Mouse (Mus musculus) left cerebral cortex, postnatal 36 days (tissue): ENCODE measurements around the gene Dact2. TPM values are rescaled to one million over a fixed set of nuclear protein-coding genes. Genes with fewer than 3 reads are reported as not detected.

Source experiments
- DNase-seq, 2 experiments: peaks; one replicate each; pipeline ENCODE4 v3.0.0; 2021 to 2022; ENCODE audit warnings: low spot score in 2 of 2, mixed read lengths in 1 of 2
- intact Hi-C: fragments of 180-260 bp; cut with DNase I; formaldehyde crosslinking; loops from one replicate; pipeline ENCODE4 v1.15.1; 2025
- total RNA-seq, 2 experiments: library from RNA; stranded (reverse); gene quantifications; 2 replicates each; pipeline ENCODE4 v1.2.3; 2021

The Dact2 gene
- total RNA-seq = 100 to 1,000 TPM in 1 of 2 experiments, 10 to 100 TPM in 1; 73.9 to 113 TPM

DNA sequence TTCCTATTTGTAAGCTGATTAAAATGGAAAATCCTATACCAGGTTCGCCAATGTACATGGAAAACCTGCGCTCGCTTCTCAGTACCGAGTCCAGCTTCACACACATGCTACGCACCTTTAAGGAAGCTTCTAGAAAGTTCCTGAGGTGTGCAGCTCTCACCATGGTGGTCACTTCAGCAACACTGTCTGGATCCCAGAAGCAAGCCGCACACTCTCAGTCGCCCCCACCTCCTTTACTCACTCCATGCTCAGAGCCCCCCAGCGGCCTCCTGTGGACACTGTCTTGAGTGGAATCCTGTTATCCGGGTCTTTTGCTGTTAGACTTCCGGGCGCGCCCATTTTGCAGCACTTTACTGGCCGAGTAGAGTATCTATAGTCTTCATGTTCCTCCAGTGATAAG is at the start of gene Dact2:
TSS of gene Dact2 (minus strand) at position 244 of the 400 bp plus-strand sequence.
- intact Hi-C loops = loop anchor here (5.0 kb wide), 1 partner anchor 37 kb away; no protein-coding TSS in a partner anchor
- peak; percentile 72 to 78 for DNase-seq

DNA sequence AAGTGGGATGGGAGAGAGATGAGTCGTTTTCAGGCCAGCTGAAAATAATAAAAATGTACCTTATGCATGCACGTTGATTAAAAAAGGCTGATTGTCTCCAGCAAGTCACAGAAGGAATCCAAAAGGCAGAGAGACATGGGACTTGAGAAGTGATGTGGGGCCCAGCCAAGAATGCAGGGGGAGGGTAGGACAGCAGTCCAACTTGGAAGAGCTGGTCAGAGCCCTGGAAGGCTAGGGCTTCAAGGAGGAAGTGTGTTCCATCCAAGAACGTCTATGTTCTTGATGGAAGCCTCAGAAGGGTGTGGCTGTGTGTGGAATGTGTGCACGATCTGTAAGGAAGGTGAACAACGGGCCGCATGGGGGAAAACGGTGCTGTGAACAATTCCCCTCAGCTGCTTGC is 48.4 kb upstream of the Dact2 start:
- no peak for DNase-seq
- intact Hi-C loops = no loop called here

DNA sequence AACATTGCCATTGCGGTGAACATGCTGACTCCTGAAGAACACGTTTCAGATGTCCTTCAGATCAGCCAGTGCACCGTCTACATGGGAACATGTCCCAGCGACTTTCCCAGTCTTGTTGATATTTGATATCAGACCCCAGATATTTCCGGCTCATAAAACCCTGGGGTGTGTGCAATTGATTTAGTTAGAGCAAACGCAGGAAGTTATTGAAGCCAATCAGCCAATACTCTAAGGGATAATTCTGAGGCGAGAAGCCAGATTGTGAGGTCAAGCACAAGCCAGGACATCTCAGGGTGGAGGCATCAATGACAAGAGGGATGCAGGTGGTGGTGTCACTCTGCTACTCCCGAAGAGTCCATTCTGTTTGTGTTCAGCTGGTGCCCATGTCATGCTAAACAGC is 46.3 kb upstream of the Dact2 start:
- no peak for DNase-seq
- intact Hi-C loops = no loop called here

DNA sequence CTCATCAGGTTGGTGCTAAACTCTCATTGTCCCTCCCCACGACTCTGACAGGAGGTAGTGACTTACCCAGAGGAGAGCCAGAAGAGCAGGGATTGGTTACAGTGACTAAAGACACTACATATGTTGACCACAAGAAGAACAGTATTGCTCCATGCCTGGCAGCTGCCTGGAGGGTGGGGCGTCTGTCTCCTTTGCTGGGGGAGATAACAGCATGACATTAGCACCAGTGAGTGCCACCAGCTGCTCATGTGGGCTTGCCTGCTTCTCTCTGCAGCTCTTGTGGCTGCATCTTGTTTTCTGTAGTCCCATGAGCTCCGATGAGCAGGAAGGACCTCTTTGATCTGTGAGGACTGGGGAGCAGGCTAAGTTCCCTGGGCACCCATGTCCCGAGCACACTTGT is 45.5 kb upstream of the Dact2 start:
- intact Hi-C loops = loop anchor here (5.0 kb wide), 1 partner anchor 72 kb away; no protein-coding TSS in a partner anchor
- DNase-seq = no peak

DNA sequence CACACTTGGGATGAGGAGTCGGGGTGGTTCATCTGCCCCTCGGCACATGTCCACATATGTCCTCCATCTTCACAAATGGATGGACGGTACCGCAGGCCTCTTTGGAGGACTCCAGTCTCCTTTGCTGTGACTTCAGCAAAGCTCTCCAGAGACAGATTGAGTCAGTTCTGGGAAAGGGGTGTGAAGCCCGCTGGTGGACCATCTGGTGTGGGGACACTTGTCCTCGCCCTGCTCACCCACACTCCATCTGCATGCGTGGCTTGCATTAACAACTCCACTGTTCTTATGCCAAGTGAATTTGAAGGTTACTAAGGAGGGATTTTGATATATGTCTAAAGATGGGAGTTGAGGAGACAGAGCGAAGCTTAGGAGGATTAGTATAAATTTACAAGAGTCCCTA is 43.8 kb upstream of the Dact2 start:
- intact Hi-C loops = loop anchor here (5.0 kb wide), 1 partner anchor 71 kb away; no protein-coding TSS in a partner anchor
- DNase-seq = peak; percentile 82 to 86

DNA sequence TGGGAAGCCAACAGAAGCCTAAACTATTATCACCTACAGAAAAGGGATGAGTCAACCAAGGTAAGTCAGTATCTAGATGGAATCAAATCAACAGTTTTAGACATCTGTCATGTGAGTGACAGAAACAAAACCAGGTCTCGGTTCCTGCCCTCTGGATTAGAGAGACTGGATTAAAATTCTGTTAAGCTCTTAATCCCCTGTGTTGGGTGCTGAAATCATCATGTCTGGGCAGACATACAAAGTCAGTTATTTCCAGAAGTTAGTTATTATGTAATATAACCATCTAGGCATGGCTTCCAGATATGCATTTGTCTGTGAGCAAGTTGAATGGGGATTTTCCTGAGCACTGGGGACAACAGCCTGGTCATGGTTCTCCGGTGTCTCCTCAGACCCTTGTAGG is 42.2 kb upstream of the Dact2 start:
- no peak for DNase-seq
- intact Hi-C loops = loop anchor here (5.0 kb wide), 1 partner anchor 69 kb away; no protein-coding TSS in a partner anchor

DNA sequence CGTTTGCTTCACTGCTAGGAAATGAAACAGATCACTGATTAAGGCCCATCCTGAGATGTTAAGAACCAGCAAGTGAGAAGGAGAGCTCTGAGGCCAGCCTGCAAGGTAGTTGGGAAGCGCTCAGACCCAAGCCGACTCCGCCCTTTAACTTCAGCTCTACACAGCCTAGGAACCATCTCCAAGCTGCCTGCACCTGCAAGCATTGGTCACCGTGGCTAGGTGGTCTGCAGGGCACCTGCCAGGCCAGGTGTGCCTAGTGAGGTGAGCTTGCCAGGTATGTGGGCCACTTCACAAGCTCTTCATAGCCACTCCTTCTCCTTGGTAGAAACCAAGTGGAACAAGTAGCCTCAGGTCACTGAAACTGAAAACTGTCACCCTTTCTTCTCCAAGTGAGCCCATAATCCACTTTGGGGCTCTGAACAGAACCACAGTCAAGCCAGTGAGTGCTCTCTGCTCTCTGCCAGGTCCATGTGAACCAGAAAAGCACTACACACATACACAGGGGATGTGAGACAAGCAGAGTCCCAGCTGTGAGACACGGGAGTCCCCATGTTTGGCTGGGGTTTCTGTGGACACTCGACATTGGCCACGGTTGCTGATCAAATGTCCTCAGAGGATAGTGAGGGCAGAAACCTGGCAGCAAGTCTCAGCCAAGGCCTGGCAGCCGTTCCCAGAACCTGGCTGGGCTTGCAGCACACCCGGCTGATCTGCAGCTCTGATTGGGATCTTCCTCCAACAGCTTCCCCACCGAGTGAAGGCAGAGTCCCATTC is 40.3 kb upstream of the Dact2 start:
- no peak for DNase-seq
- intact Hi-C loops = no loop called here

DNA sequence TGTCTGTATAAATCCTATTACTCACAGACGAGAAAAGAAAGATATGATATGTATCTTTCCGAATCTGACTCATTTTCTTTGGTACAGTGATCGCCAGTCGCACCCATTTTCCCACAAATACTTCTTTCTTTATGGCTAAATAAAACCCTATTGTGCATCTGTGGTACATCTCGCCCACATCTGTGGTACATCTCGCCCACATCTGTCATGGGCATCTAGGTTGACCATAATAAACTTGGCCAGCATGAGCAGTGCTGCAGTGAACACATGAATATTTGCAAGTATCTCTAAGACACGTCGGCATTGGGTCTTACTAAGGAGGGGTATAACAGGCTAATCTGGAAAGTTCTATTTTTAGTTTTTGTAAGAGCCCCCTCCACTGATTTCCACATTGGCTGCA is 38.5 kb upstream of the Dact2 start:
- intact Hi-C loops = no loop called here
- no peak for DNase-seq

DNA sequence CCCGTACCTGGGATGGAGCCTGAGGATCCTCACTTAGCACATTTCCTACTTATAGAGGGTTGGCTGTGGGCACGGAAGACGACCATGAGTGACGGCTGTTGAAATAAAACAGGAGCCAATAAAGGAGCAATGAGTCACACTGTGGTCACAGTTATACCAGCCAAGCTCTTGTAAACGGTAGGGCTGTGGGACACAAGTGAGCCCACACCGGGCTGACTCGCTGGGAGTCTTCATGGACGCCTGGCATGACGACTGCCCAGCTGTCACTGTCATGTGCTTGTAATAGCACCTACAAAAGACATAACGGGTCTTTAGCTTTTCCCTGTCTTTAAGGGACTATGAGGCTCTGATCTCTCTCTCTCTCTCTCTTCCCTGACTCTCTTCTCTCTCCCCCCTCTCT is 35.9 kb upstream of the Dact2 start:
- intact Hi-C loops = loop anchor here (5.0 kb wide), 1 partner anchor 47 kb away; no protein-coding TSS in a partner anchor
- DNase-seq = no peak

DNA sequence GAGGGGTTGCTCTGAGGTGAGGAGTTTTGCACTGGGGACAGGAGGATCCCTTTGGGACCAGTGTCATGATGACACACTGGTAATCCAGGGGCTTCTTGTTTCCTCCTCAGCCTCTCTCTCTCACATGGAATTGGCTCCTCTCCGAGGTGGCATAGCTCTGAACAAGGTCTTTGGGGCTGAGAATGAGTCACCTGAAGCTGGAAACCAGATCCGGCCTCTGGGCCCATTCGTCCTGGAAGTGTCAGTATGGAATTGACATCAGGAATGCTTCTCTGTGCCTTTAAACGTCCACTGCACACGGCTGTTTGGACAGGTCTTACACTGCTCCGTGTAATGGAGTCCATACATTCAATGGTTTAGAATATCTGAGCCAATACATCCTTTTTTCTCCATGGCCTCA is 33.0 kb upstream of the Dact2 start:
- intact Hi-C loops = loop anchor here (5.0 kb wide), 1 partner anchor 50 kb away; no protein-coding TSS in a partner anchor
- no peak for DNase-seq

DNA sequence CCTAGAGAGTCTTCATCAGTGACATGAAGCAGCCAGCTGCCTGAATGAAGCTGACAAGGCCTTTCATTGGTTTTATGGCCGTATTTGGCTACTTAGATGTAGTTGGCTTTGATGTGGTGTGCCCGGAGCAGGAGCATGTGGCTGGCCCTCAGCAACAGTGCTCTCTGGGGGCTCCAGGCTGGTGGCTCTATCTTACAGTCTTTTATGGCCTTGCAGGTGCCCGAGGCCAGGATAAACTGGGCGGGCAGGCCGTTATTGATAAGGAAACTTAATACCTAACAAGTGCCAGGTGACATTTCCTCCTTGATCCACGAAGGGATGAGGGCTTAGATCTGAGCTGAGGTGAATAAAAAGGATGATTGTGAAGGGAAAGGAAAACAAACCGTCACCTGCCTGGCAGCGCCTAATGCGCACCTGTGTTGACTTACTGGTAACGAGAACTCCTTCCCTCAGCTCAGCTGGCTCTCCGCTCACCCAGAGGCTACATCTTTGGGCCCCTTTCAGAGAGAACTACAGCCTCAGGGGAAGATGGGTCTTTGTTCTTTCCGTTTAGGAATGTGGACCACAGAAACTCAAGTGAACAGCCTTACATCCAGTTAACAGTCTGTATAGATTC is 30.8 kb upstream of the Dact2 start:
- intact Hi-C loops = loop anchor here (5.0 kb wide), 2 partner anchors 52 to 667 kb away; no protein-coding TSS in a partner anchor
- no peak for DNase-seq

DNA sequence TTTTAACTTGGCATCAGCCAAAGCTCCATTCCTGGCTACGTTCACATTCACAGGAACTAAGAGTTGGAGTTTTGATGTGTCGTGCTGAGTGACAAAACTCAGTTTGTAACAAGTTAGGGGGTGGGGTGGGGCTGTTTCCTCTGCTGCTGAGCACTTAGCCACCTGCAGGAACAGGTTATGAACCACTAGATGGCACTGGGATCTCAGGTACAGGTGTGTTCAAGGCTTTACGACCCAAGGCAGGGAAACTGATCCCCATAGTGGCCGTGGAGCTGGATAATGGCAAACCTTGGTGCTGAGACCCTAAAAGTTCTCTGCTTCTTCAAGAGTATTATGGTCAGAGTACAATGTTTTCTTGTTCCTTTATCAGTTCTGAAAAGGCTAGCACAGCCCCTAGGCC is 29.6 kb upstream of the Dact2 start:
- no peak for DNase-seq
- intact Hi-C loops = loop anchor here (5.0 kb wide), 1 partner anchor 669 kb away; no protein-coding TSS in a partner anchor

DNA sequence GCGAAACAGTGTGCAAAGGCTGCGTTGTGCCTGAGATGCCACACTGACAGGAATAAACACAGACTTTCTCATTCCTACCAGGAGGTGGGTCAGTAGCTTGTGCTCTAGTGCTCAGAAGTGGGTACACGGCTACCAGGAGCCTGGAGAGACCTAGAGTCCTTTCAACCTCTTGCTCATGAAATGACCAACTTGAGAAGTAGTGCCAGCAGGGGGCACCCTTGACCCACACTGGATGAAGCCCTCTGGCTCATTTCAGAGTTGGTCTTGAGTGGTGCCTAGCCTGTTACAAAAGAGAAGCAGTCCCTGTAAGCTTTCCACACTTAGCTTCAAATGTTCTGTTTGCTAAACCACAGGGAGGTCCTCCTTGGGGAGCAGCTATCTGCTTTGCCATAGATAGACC is 28.5 kb upstream of the Dact2 start:
- intact Hi-C loops = loop anchor here (1.0 to 5.0 kb wide), 2 partner anchors 288 to 670 kb away; no protein-coding TSS in a partner anchor
- DNase-seq = peak; percentile 78 to 81

DNA sequence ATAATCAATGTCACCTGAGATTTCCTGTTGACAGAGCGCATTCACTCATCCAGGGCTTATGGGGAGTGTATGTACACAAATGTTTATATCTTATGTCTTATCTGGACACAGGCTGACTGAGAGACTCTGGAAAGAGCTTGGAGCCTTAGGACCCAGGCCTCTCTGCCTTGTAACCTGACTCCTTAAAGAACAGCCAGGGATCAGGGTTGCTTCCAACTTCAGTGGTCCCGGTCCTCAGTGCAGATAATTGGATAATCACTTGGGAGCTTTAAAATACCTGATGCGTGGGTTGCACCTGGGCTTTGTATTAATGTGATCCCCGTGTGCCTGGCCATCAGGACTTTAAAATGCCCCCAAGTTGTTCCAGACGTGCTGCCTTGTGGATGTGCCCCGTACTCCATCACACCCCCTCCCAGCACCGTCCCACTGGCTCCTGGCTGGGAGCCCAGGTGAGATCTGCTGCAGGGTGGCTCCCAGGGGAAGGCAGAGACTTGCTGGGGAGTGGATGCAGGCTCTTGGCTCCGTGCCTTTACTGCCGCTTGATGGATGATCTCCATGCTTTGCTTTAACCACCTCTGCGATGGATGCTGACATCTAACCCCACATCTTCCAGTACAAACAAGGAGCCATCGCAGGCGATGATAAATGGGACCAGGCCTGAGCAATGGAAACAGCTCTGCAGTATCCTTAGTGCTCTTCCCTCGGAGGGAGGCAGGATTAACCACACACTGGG is 26.8 kb upstream of the Dact2 start:
- intact Hi-C loops = loop anchor here (5.0 kb wide), 1 partner anchor 671 kb away; no protein-coding TSS in a partner anchor
- DNase-seq = no peak

DNA sequence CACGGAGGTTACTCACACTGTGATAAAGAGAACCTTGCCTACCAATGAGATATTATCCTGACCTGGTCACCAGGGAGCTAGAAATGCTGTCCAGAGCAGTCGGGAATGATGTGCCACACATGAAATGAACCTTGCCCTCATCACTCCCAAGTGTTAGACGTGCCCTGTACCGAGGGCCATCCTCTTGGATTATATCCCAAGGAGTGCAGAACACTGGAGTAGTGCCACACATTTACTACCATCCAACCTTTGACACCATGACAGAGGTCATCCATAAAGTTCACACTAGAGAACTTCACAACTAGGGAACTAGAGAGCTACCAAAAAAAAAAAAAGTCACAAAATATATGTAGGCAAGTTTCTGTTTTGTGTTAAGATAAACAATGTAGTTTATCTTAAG is 24.3 kb upstream of the Dact2 start:
- intact Hi-C loops = no loop called here
- no peak for DNase-seq

DNA sequence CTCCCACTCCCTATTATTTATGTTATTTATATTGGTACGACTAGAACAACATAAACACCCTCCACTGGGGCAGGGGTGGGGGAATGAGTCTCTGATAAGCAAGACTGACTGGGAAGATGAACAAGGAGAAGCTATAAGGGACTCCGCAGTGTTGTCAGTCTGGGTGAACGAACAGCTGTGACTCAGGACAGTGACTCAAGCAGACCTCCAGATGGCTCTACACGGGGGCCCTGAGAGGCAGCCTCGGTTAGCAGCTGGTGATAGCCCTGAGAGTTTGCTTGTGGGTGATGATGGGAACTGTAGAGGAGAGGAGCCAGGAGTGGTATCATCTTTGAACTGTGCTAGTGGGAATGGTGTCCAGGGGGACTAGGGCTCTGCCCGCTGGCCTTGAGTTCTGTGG is 23.5 kb upstream of the Dact2 start:
- DNase-seq = no peak
- intact Hi-C loops = no loop called here

DNA sequence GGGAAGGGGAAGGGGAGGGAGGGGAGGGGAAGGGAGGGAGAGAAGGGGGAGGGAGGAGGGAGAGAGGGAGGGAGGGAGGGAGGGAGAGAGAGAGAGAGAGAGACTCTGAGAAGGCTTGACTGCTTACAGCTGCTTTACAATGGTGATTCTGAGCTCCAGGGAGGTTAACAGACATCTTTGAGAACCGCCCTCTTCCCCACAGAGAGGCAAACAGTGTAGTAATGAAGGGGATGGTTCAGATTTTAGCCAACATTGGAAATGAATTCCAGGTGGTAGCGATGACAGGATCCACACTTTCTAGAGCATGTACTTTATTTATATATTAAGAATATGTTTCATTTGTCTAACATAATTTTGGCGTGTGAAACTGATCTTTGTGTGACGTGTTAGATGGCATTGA is 22.7 kb upstream of the Dact2 start:
- no peak for DNase-seq
- intact Hi-C loops = no loop called here

DNA sequence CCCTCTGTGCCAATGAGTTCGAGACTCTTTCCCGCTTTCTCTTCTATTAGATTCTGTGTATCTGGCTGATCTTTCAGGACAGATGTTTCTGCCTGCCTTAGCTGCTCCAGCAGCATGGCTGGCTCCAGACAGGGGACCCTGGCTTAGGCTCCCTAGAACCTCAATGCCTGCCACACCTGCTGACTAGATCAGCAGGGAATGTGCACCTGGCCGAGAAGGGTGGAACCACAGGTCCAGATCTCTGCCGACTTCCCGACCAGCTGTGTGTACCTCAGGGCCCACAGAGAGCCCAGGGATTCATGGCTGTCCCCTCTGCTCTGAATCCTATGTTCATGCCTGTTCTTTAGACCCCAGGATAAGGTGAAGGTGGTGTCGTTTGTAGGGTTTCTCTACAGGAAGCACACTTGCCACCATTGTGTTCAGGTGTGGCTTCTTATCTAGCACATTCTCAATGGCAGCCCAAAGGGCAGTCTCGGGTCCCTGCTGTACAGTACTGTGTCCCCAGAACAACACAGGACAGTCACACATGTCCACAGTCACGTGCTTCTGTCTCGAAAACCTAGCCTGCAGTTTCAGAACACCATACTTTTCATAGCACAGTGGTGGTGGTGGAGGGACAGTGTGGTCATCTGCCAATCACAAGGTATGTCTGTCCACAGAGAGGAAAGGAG is 22.0 kb upstream of the Dact2 start:
- no peak for DNase-seq
- intact Hi-C loops = no loop called here

DNA sequence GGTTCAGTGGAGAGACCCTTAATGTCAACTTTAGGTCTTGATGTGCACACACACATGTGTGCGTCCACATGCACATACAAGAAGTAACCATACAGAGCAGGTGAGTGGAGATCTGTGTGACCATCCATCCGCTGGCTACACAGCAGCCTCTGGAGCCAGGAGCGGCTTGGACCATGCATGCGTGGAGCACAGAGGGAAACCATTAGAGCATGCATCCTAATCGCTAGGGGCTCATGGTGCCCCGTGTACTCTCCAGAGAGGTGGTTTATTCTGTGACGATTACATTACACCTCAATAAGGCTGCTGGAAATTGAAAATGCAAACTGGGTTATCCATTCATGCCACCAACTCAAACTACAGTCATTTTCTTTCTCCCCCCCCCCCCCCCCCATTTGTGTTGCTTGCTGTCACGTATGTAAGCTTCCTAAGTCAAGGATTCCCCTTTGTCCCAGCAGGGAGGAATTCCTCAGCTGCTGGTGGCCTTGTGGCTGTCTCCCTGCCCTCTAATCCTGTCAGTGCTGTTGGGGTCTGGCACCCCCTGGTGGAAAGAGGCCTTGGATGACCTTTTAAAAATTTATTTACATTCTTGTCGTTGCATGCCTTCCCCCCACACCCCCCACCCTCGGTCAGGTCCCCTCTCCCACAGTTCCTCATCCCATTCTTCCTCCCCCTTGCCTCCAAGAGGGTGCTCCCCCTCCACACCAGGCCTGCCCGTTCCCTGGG is 17.9 kb upstream of the Dact2 start:
- no peak for DNase-seq
- intact Hi-C loops = no loop called here
